Mouse (Mus musculus) liver, embryonic 13.5 days (tissue): Measurements from ENCODE around the gene Fabp2. TPM values are rescaled to one million over a fixed set of nuclear protein-coding genes. Genes with fewer than 3 reads are reported as not detected.

Source experiments
- ATAC-seq: fragments of 200-750 bp; cut with Nextera tagmentation; 2 replicates; pipeline ENCODE4 v1.8.0; 2017; ENCODE audit warnings: low read depth, mild to moderate bottlenecking, moderate number of reproducible peaks, moderate library complexity
- DNase-seq: peaks from one replicate; pipeline ENCODE4 v3.0.0; 2022
- H3K27ac ChIP-seq: fragments of 300-500 bp; sonication (generic); 2 replicates; pipeline ENCODE4 v1.5.1; 2015; ENCODE audit warnings: moderate library complexity, mild to moderate bottlenecking, inconsistent platforms
- H3K27me3 ChIP-seq: fragments of 300-500 bp; sonication (generic); 2 replicates; pipeline ENCODE4 v1.6.1; 2015; ENCODE audit warnings: mild to moderate bottlenecking, inconsistent platforms
- H3K36me3 ChIP-seq: fragments of 300-500 bp; sonication (generic); 2 replicates; pipeline ENCODE4 v1.6.1; 2015; ENCODE audit warnings: mild to moderate bottlenecking, inconsistent platforms
- H3K4me1 ChIP-seq: fragments of 300-500 bp; sonication (generic); replicated peaks from 2 replicates; pipeline ENCODE4 v1.6.1; 2015; ENCODE audit warnings: inconsistent platforms
- H3K4me2 ChIP-seq: fragments of 300-500 bp; sonication (generic); 2 replicates; pipeline ENCODE4 v1.6.1; 2015; ENCODE audit warnings: inconsistent platforms, mild to moderate bottlenecking, moderate library complexity
- H3K4me3 ChIP-seq: fragments of 300-500 bp; sonication (generic); replicated peaks from 2 replicates; pipeline ENCODE4 v1.5.1; 2015; ENCODE audit warnings: mild to moderate bottlenecking, inconsistent platforms
- H3K9ac ChIP-seq: fragments of 300-500 bp; sonication (generic); 2 replicates; pipeline ENCODE4 v1.6.1; 2015; ENCODE audit warnings: mild to moderate bottlenecking, inconsistent platforms
- H3K9me3 ChIP-seq: fragments of 300-500 bp; sonication (generic); replicated peaks from 2 replicates; pipeline ENCODE4 v1.6.1; 2016; ENCODE audit warnings: inconsistent platforms
- WGBS: fragments of 180-500 bp; shearing (Covaris S2); methylation state at CpG from one replicate; pipeline ENCODE4 v1.1.7; 2015; ENCODE audit not compliant: insufficient replicate concordance; 5-methylcytosine and 5-hydroxymethylcytosine counted together
- polyA plus RNA-seq: library from polyadenylated mRNA; unstranded; fragments of >200 nt; fragmentation: Nextera tagmentation; extraction: Ambion mirVana; gene quantifications from 2 replicates; pipeline ENCODE4 v1.2.1, GENCODE M21; 2015

The Fabp2 gene
- polyA plus RNA-seq, 1 experiment from 2014 or later, result 11.7 TPM

DNA sequence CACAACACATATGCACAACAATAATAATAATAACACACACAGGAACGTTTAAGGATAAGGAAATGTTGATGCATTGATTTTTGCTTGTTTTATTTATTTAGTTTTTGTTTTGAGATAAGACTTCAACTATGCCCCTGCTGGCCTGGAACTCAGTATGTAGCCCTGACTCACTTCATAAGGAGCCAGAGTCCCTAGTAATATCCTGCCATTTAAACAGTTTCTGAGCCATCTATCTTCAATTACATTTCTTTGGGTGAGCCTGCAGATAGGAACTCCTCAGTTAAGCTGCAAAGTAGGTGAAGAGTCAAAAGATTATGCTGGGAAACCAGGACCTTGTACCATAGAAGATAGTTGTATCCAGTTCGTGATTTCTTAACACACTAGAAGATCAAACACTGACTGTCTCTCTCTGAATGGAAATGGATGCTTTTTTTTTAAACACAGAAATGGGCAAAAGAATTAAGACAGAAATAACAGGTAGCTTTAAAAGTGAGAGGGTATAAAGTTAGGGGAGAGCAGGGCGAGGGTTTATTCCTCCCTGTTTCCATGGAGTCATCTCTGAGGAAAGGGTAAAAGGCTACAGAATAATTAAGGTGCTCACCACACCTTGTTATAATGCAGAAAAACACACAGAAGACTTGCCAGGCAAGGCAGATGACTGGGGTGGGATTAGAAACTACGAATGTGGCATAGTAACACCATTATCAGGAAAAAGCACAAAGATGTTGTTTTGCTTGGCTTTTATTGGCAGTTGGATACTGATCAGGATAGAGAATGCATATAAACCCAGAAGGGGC, 7.2 kb upstream of the Fabp2 start:
- Histone ChIP-seq H3K4me2 (no peak overlapping the region), H3K4me3 (no peak overlapping the region), H3K36me3 (no peaks in the 10 kb centered on the region), H3K9me3 (no peaks in the 10 kb centered on the region), H3K9ac (no peak overlapping the region), H3K27me3 (no peaks in the 10 kb centered on the region), H3K27ac (no peak overlapping the region), H3K4me1 (no peaks in the 10 kb centered on the region)
- no peak for DNase-seq
- no peak for ATAC-seq
- WGBS, result 50% methylated on average over 4 of the region's 4 CpGs

DNA sequence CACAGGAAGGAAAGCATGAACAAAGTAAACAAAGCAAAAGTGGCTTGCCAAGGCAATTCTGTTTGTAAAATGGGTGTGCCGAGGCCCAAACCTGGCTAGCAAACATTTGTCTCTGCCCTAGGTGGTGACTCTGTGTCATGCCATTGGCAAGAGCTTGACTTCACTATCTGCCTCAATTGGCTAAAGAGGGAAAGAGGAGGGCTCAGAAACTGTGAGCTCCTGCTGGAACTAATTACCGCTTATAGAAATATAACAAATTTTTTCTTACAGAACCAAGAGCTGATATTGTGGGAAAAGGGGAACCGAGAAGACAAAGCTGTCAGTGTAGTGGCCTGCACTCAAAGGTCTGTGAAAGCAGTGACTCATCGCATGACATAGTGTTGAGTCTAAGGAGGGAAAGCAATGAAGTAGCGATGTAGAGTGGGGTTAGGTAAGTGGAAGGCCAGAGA, 6.5 kb upstream of the Fabp2 start:
- Histone ChIP-seq H3K9me3 (no peaks in the 10 kb centered on the region), H3K27me3 (no peaks in the 10 kb centered on the region), H3K27ac (no peak overlapping the region), H3K9ac (no peak overlapping the region), H3K36me3 (no peaks in the 10 kb centered on the region), H3K4me1 (no peaks in the 10 kb centered on the region), H3K4me3 (no peak overlapping the region), H3K4me2 (no peak overlapping the region)
- ATAC-seq, result no peak
- WGBS, result 61% methylated on average over 5 of the region's 5 CpGs
- DNase-seq, result no peak

DNA sequence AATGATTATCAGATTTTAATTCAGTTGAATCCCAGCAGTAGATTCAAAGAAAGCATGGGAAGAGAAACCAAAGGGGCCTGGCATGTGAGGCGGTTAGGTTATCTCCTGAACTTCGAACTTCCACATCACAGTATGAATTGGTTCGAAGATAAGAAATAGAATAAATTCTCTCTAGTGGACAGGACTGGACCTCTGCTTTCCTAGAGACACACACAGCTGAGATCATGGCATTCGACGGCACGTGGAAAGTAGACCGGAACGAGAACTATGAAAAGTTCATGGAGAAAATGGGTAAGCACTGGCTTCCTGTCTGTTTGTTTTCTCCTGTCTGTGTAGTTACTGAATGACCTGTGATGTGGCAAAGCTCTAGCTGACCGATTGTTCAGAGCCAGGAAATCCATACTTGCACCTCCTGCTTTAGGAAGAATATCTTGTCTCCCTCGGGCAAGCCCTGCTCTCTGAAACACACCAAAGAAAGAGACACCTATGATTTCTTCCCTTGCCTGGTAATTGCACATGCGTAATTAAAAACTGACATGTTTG, 388 bp downstream of the Fabp2 start:
- no peaks in the 10 kb centered on the region for H3K9me3 ChIP-seq
- H3K4me2 ChIP-seq, result no peak overlapping the region
- no peaks in the 10 kb centered on the region for H3K27me3 ChIP-seq
- H3K4me1 ChIP-seq, result no peaks in the 10 kb centered on the region
- H3K36me3 ChIP-seq, result no peaks in the 10 kb centered on the region
- no peak overlapping the region for H3K4me3 ChIP-seq
- WGBS, result 63% methylated on average over 11 of the region's 11 CpGs
- no peak overlapping the region for H3K27ac ChIP-seq
- ATAC-seq (no peak), DNase-seq (no peak)
- H3K9ac ChIP-seq, result no peak overlapping the region

GRCm38 (mm10) chr3:122898254-122898653, 3.4 kb downstream of the Fabp2 start:
- H3K27ac ChIP-seq, result no peak overlapping the region
- H3K27me3 ChIP-seq, result no peaks in the 10 kb centered on the region
- no peaks in the 10 kb centered on the region for H3K9me3 ChIP-seq
- WGBS, result 48% methylated on average over 6 of the region's 6 CpGs
- no peaks in the 10 kb centered on the region for H3K36me3 ChIP-seq
- no peak overlapping the region for H3K9ac ChIP-seq
- H3K4me2 ChIP-seq, result no peak overlapping the region
- H3K4me3 ChIP-seq, result no peak overlapping the region
- H3K4me1 ChIP-seq, result no peaks in the 10 kb centered on the region
- ATAC-seq, result no peak
- DNase-seq, result no peak

- Histone ChIP-seq H3K27ac (no peak overlapping the region), H3K9me3 (no peaks in the 10 kb centered on the region), H3K36me3 (no peaks in the 10 kb centered on the region), H3K4me2 (no peak overlapping the region), H3K4me3 (no peak overlapping the region), H3K4me1 (no peaks in the 10 kb centered on the region), H3K27me3 (no peaks in the 10 kb centered on the region), H3K9ac (no peak overlapping the region)
- DNase-seq (no peak), ATAC-seq (no peak)
- 33% methylated on average over 12 of the region's 12 CpGs for WGBS
Measured at GRCm38 (mm10) chr3:122903746-122904433, 9.0 kb downstream of the Fabp2 start.

DNA sequence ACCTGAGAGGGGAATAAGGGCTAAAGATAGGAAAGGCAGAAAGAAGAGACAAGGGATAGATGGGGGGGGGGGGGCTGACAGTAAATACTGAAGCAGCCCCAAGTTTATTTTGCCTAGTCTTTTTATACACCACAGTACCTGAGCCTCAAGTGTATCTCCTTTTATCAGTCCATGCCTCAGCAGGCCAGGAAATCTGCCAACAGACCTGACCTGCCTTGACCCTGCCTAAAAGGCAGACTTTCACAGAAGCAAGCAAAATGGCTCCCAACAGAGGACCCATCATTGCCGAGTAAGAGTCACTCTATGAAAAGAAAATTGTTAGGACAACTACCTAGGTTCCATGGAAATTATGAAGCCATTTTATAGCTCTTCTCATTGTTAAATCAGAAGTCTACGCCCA, 13.0 kb downstream of the Fabp2 start:
- Histone ChIP-seq H3K9ac (no peak overlapping the region), H3K4me1 (no peaks in the 10 kb centered on the region), H3K27ac (no peak overlapping the region), H3K27me3 (no peaks in the 10 kb centered on the region), H3K4me3 (no peak overlapping the region), H3K9me3 (no peaks in the 10 kb centered on the region), H3K36me3 (no peaks in the 10 kb centered on the region), H3K4me2 (no peak overlapping the region)
- ATAC-seq (no peak), DNase-seq (no peak)
- WGBS, result 68% methylated on average over 2 of the region's 2 CpGs

DNA sequence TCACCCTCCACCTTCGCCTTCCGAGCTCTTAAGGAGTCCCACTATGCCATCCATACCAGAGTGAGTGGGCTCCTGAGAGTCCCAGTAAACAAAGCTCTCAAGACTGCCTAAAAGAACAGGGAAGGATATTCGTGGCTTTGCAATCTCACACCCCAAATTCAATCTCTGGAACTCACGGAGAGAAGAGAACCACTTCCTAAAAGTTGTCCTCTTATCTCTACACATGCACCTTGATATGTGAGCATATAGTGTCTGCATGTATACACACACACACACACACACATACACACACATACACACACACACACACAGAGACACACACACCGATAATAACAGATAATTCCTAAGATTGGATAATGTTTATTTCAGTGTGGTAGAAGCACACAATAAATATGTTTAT, 20.6 kb downstream of the Fabp2 start:
- no peak overlapping the region for H3K27ac ChIP-seq
- no peaks in the 10 kb centered on the region for H3K27me3 ChIP-seq
- H3K9ac ChIP-seq, result no peak overlapping the region
- ATAC-seq (no peak), DNase-seq (no peak)
- no peaks in the 10 kb centered on the region for H3K9me3 ChIP-seq
- peaks cover 19% of the 10 kb centered on the region for H3K4me1 ChIP-seq
- no peak overlapping the region for H3K4me2 ChIP-seq
- 49% methylated on average over 5 of the region's 5 CpGs for WGBS
- no peaks in the 10 kb centered on the region for H3K36me3 ChIP-seq
- H3K4me3 ChIP-seq, result no peak overlapping the region

GRCm38 (mm10) chr3:122916191-122916680, 21.4 kb downstream of the Fabp2 start:
- peaks cover 26% of the 10 kb centered on the region for H3K4me1 ChIP-seq
- 60% methylated on average over 6 of the region's 6 CpGs for WGBS
- H3K27ac ChIP-seq, result no peak overlapping the region
- DNase-seq (no peak), ATAC-seq (no peak)
- no peak overlapping the region for H3K9ac ChIP-seq
- H3K9me3 ChIP-seq, result no peaks in the 10 kb centered on the region
- no peaks in the 10 kb centered on the region for H3K27me3 ChIP-seq
- no peak overlapping the region for H3K4me2 ChIP-seq
- H3K4me3 ChIP-seq, result no peak overlapping the region
- no peaks in the 10 kb centered on the region for H3K36me3 ChIP-seq

GRCm38 (mm10) chr3:122918672-122919071, 23.8 kb downstream of the Fabp2 start:
- WGBS, result 30% methylated on average over 2 of the region's 2 CpGs

GRCm38 (mm10) chr3:122919260-122919659, 24.4 kb downstream of the Fabp2 start, which contains the start of gene Gm10959:
Gene Gm10959 (minus strand): TSS chr3:122919360.
- Histone ChIP-seq H3K27me3 (no peaks in the 10 kb centered on the region), H3K36me3 (no peaks in the 10 kb centered on the region), H3K9me3 (no peaks in the 10 kb centered on the region), H3K4me1 (peaks cover 41% of the 10 kb centered on the region), H3K4me2 (no peak within 1 kb of the TSS), H3K4me3 (no peak within 1 kb of the TSS), H3K9ac (peak within 1 kb of the TSS; percentile 0; the same call in 1 of the 2 replicates), H3K27ac (no peak within 1 kb of the TSS)
- ATAC-seq (no peak), DNase-seq (no peak)
- 83% methylated on average over 8 of the region's 8 CpGs for WGBS

More at GRCm38 (mm10) chr3:122918672-122919071, 23.8 kb downstream of the Fabp2 start:
- no peak for DNase-seq
- Histone ChIP-seq H3K4me1 (peaks cover 38% of the 10 kb centered on the region), H3K27ac (no peak overlapping the region), H3K9me3 (no peaks in the 10 kb centered on the region), H3K4me2 (no peak overlapping the region), H3K36me3 (no peaks in the 10 kb centered on the region), H3K9ac (no peak overlapping the region), H3K4me3 (no peak overlapping the region), H3K27me3 (no peaks in the 10 kb centered on the region)
- no peak for ATAC-seq

- Histone ChIP-seq H3K27me3 (no peaks in the 10 kb centered on the region), H3K9ac (peak overlapping the region; percentile 0; the same call in 1 of the 2 replicates), H3K9me3 (no peaks in the 10 kb centered on the region), H3K27ac (no peak overlapping the region), H3K36me3 (no peaks in the 10 kb centered on the region; the same call in 1 of the 2 replicates), H3K4me2 (no peak overlapping the region), H3K4me1 (peaks cover 43% of the 10 kb centered on the region), H3K4me3 (no peak overlapping the region)
- 42% methylated on average over 8 of the region's 8 CpGs for WGBS
- DNase-seq (no peak), ATAC-seq (no peak)
Measured at GRCm38 (mm10) chr3:122920572-122921435, 25.9 kb downstream of the Fabp2 start.
